Mouse (Mus musculus) lung, postnatal 14 days (tissue): ENCODE data around the gene Upf2.
"Not testable (repeated sequence)": the region's sequence is repeated elsewhere in the genome, so short reads cannot be mapped to it uniquely, and the experiment has no call there.

Source experiments
- DNase-seq: peaks from one replicate; pipeline ENCODE4 v3.0.0; 2021

The Upf2 gene

GRCm38 (mm10) chr2:5950766-5951595, at the start of gene Upf2:
Gene Upf2, plus strand, starts transcription at chr2:5951469.
- DNase-seq: peak; percentile 96

- DNase-seq: peak; percentile 14
Measured at GRCm38 (mm10) chr2:5906092-5906491, 45.2 kb upstream of the Upf2 start.

- peak; percentile 52 for DNase-seq
Measured at GRCm38 (mm10) chr2:5906625-5907024, 44.6 kb upstream of the Upf2 start.

- DNase-seq: no peak
Measured at GRCm38 (mm10) chr2:5911282-5911965, 39.8 kb upstream of the Upf2 start.

- no peak for DNase-seq
Measured at GRCm38 (mm10) chr2:5922823-5923222, 28.4 kb upstream of the Upf2 start.

- no peak for DNase-seq
Measured at GRCm38 (mm10) chr2:5923786-5924185, 27.5 kb upstream of the Upf2 start.

GRCm38 (mm10) chr2:5927481-5927880, 23.8 kb upstream of the Upf2 start:
- no peak for DNase-seq

- no peak for DNase-seq
Measured at GRCm38 (mm10) chr2:5929793-5930192, 21.5 kb upstream of the Upf2 start.

- no peak for DNase-seq
Measured at GRCm38 (mm10) chr2:5930291-5931054, 20.8 kb upstream of the Upf2 start.

DNA sequence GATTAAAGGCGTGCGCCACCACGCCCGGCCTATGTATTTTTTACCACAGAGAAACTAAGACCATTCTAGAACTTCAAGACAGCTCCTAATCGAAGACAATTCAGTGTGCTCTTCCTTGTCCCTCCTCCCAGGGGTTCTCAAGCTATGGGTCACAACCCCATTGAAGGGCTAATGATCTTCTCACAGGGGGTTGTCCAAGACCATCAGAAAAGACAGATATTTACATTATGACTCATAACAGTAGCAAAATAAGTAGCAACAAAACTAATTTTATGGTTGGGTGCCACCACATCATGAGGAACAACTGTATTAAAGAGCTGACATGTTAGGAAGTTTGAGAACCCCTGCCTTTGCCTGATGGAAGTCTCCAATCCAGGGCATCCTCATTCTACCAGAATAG, 19.3 kb upstream of the Upf2 start:
- DNase-seq: no peak

DNA sequence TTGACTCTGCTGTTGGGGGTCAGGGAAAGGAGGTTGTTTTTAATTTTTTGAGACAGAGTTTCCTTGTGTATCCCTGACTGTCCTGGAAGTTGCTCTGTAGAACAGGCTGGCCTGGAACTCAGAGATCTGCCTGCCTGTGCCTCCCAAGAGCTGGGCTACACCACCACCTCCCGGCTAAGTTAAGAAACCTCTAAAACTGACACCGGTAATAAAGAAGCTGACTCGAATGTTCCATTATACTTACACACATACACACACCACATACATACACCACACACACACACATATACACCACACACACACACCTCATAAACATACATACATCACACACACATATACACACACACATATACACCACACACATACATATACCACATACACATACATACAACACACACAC, 16.3 kb upstream of the Upf2 start:
- no peak for DNase-seq

DNA sequence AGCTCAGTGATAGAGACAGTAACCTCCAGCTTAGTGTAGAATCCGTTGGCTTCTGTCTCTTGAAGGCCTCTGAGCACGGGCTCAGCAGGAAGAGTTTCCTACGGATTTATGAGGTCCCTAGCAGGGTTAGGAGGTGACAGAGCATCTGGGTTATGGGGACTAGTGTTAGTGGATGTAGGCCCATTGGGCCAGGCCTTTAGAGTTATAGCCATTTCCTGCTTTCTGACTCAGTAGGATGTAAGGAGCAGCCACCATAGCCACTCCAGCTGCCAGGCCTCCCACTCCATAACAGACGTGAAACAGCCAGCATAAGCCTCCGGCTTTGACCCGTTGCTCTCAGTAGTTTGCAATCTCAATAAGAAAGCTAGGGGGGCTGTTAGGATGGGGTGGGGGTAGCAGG, 15.2 kb upstream of the Upf2 start:
- DNase-seq: no peak

DNA sequence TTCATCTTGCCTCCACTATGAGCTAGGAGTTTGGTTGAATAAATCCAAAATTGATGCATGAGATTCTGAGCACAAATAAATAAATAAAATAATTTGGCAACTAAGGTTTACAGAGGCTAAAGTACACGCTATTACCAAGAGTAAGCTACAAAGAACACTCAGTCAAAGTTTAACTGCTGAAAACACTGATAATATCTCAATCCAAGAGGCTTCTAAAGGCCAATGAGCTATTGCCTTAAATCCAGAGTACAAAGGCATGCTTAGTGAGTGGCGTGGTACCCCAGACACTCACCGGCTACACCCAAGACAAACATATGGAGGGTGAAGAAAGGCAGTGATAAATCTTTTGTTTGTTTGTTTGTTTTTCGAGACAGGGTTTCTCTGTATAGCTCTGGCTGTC, 14.7 kb upstream of the Upf2 start:
- DNase-seq: no peak

DNA sequence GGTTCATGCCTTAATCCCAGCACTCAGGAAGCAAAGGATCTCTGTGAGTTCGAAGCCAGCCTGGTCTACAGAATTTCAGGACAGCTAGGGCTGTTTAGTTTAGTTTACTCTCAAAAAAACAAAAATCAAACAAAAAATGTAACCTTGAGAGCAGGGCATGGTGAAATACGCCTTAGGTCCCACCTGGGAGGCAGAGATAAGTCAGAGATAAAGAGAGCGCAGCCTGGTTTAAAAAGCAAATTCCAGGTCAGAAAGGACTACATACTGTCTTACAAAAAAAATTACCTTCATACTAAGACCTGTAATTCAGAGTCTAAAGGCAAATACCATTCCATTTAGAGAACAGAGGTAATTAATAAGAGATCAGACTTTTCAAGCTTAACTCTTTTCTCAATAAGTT, 11.9 kb upstream of the Upf2 start:
- no peak for DNase-seq

GRCm38 (mm10) chr2:5939911-5940310, 11.4 kb upstream of the Upf2 start:
- no peak for DNase-seq

GRCm38 (mm10) chr2:5940936-5941335, 10.3 kb upstream of the Upf2 start:
- no peak for DNase-seq

- DNase-seq: no peak
Measured at GRCm38 (mm10) chr2:5941861-5942415, 9.3 kb upstream of the Upf2 start.

DNA sequence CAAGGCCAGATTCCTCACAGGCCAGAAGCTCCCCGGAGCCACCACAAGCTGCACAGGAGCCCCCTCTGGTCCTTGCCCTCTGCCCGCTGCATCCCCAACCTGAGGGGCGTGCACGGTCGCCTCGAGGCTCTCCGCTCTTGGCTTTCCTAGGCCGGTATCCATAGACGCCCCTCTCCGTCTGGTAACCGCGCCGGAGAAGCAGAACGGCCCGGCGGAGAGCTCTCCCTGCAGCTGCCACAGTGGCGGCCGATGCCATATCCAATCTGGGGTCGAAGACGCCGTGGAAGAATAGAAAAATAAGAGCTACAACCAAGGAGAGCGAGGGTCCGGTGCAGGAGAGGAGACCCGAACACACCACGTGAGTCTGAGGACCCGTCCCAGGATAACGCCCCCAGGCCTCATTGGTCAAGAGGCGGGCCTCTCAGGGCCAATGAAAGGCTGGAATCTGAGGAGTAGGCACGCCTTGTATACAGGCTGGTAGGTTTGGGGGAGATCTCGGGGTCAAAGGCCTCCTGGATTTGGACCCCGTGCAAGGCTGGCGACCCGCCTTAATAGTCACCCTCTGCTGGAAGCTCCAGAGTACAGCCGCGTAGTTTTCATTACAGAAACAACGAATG, 8.7 kb upstream of the Upf2 start, which contains the start of gene Dhtkd1:
Gene Dhtkd1 (minus strand): TSS at position 377 of the 617 bp plus-strand sequence.
- DNase-seq: peak; percentile 56

GRCm38 (mm10) chr2:5943071-5943470, 8.2 kb upstream of the Upf2 start:
- no peak for DNase-seq

- no peak for DNase-seq
Measured at GRCm38 (mm10) chr2:5945629-5946028, 5.6 kb upstream of the Upf2 start.

- DNase-seq: no peak
Measured at GRCm38 (mm10) chr2:5946876-5947275, 4.4 kb upstream of the Upf2 start.

DNA sequence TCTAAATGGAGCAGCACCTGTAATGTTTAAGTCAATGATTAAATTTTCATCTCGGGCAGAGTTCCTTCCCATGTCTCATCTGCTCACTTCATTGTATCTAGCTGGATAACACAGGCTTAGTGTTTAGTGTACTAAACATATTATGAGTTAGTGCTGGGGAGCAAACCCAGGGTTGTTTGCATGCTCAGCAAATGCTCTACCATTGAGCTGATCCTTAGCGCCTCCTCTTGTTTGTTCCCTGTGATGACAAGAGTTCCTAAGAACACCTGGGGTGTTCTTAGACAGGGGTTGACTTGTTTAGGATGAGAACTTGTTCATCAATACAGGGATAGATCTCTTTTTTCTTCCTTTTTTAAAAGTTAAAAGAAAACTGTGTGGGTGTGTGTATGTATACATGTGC, 2.3 kb upstream of the Upf2 start:
- no peak for DNase-seq

DNA sequence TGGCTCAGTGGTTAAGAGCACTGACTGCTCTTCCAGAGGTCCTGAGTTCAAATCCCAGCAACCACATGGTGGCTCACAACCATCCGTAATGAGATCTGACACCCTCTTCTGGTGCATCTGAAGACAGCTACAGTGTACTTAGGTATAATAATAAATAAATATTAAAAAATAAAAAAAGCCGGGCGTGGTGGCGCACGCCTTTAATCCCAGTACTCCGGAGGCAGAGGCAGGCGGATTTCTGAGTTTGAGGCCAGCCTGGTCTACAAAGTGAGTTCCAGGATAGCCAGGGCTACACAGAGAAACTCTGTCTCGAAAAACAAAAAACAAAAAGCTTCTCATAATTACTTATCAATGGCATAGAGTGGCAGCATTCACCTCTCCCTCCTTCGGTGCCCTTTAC, 1.4 kb upstream of the Upf2 start:
- DNase-seq: not testable (repeated sequence)
